Mouse (Mus musculus): ENCODE measurements at regions not wholly inside any gene's neighbourhood (a gene's known extent, or its start where the extent isn't known, plus 50 kb on each side); places are given as distances from the start of the nearest gene placed in this dataset.

GRCm38 (mm10) chr11:64800246-64801121 is 178.4 kb upstream of the Elac2 start:
- Histone ChIP-seq H3K27me3 (ENCODE audit: control insufficient read depth, insufficient read depth, low read length, poor library complexity, severe bottlenecking) (no peaks in the 10 kb centered on the region), H3K36me3 (ENCODE audit: control insufficient read depth, insufficient read depth, low read length, poor library complexity, severe bottlenecking) (no peaks in the 10 kb centered on the region)
- no peak for DNase-seq (ENCODE audit: low read depth, low spot score)

- Histone ChIP-seq H3K36me3 (ENCODE audit: control insufficient read depth, insufficient read depth, low read length, poor library complexity, severe bottlenecking) (no peaks in the 10 kb centered on the region), H3K27me3 (ENCODE audit: control insufficient read depth, insufficient read depth, low read length, poor library complexity, severe bottlenecking) (no peaks in the 10 kb centered on the region)
- no peak for DNase-seq (ENCODE audit: low read depth, low spot score)
Observed at GRCm38 (mm10) chr11:64801351-64801750, 177.5 kb upstream of the Elac2 start.

- no peak for DNase-seq (ENCODE audit: low read depth, low spot score)
- H3K27me3 ChIP-seq (ENCODE audit: control insufficient read depth, insufficient read depth, low read length, poor library complexity, severe bottlenecking) = no peaks in the 10 kb centered on the region
- H3K36me3 ChIP-seq (ENCODE audit: control insufficient read depth, insufficient read depth, low read length, poor library complexity, severe bottlenecking) = no peaks in the 10 kb centered on the region
Observed at GRCm38 (mm10) chr11:64805567-64805966, 173.3 kb upstream of the Elac2 start.

GRCm38 (mm10) chr11:64812408-64812807 is 166.4 kb upstream of the Elac2 start:
- DNase-seq (ENCODE audit: low read depth, low spot score) = no peak
- no peaks in the 10 kb centered on the region for H3K36me3 ChIP-seq (ENCODE audit: control insufficient read depth, insufficient read depth, low read length, poor library complexity, severe bottlenecking)
- no peaks in the 10 kb centered on the region for H3K27me3 ChIP-seq (ENCODE audit: control insufficient read depth, insufficient read depth, low read length, poor library complexity, severe bottlenecking)

GRCm38 (mm10) chr11:64829429-64829828 is 149.4 kb upstream of the Elac2 start:
- no peaks in the 10 kb centered on the region for H3K36me3 ChIP-seq (ENCODE audit: control insufficient read depth, insufficient read depth, low read length, poor library complexity, severe bottlenecking)
- no peaks in the 10 kb centered on the region for H3K27me3 ChIP-seq (ENCODE audit: control insufficient read depth, insufficient read depth, low read length, poor library complexity, severe bottlenecking)
- no peak for DNase-seq (ENCODE audit: low read depth, low spot score)

GRCm38 (mm10) chr11:64832453-64832852 is 146.4 kb upstream of the Elac2 start:
- no peaks in the 10 kb centered on the region for H3K36me3 ChIP-seq (ENCODE audit: control insufficient read depth, insufficient read depth, low read length, poor library complexity, severe bottlenecking)

GRCm38 (mm10) chr11:64833786-64834185 is 145.1 kb upstream of the Elac2 start:
- no peak for DNase-seq (ENCODE audit: low read depth, low spot score)
- Histone ChIP-seq H3K27me3 (ENCODE audit: control insufficient read depth, insufficient read depth, low read length, poor library complexity, severe bottlenecking) (no peaks in the 10 kb centered on the region), H3K36me3 (ENCODE audit: control insufficient read depth, insufficient read depth, low read length, poor library complexity, severe bottlenecking) (no peaks in the 10 kb centered on the region)

More at GRCm38 (mm10) chr11:64832453-64832852, 146.4 kb upstream of the Elac2 start:
- H3K27me3 ChIP-seq (ENCODE audit: control insufficient read depth, insufficient read depth, low read length, poor library complexity, severe bottlenecking) = no peaks in the 10 kb centered on the region
- DNase-seq (ENCODE audit: low read depth, low spot score) = no peak

GRCm38 (mm10) chr11:64836771-64837170 is 142.1 kb upstream of the Elac2 start:
- DNase-seq (ENCODE audit: low read depth, low spot score) = no peak
- Histone ChIP-seq H3K36me3 (ENCODE audit: control insufficient read depth, insufficient read depth, low read length, poor library complexity, severe bottlenecking) (no peaks in the 10 kb centered on the region), H3K27me3 (ENCODE audit: control insufficient read depth, insufficient read depth, low read length, poor library complexity, severe bottlenecking) (no peaks in the 10 kb centered on the region)

GRCm38 (mm10) chr11:64841092-64841491 is 137.7 kb upstream of the Elac2 start:
- H3K36me3 ChIP-seq (ENCODE audit: control insufficient read depth, insufficient read depth, low read length, poor library complexity, severe bottlenecking) = no peaks in the 10 kb centered on the region
- DNase-seq (ENCODE audit: low read depth, low spot score) = no peak
- H3K27me3 ChIP-seq (ENCODE audit: control insufficient read depth, insufficient read depth, low read length, poor library complexity, severe bottlenecking) = no peaks in the 10 kb centered on the region

GRCm38 (mm10) chr11:64842775-64843530 is 135.9 kb upstream of the Elac2 start:
- no peak for DNase-seq (ENCODE audit: low read depth, low spot score)
- H3K36me3 ChIP-seq (ENCODE audit: control insufficient read depth, insufficient read depth, low read length, poor library complexity, severe bottlenecking) = no peaks in the 10 kb centered on the region
- no peaks in the 10 kb centered on the region for H3K27me3 ChIP-seq (ENCODE audit: control insufficient read depth, insufficient read depth, low read length, poor library complexity, severe bottlenecking)

GRCm38 (mm10) chr11:64846577-64847147 is 132.2 kb upstream of the Elac2 start:
- no peak for DNase-seq (ENCODE audit: low read depth, low spot score)
- H3K36me3 ChIP-seq (ENCODE audit: control insufficient read depth, insufficient read depth, low read length, poor library complexity, severe bottlenecking) = no peaks in the 10 kb centered on the region
- H3K27me3 ChIP-seq (ENCODE audit: control insufficient read depth, insufficient read depth, low read length, poor library complexity, severe bottlenecking) = no peaks in the 10 kb centered on the region

GRCm38 (mm10) chr11:64859636-64860035 is 119.2 kb upstream of the Elac2 start:
- no peak for DNase-seq (ENCODE audit: low read depth, low spot score)
- Histone ChIP-seq H3K27me3 (ENCODE audit: control insufficient read depth, insufficient read depth, low read length, poor library complexity, severe bottlenecking) (no peaks in the 10 kb centered on the region), H3K36me3 (ENCODE audit: control insufficient read depth, insufficient read depth, low read length, poor library complexity, severe bottlenecking) (no peaks in the 10 kb centered on the region)

GRCm38 (mm10) chr11:64880674-64881073 is 98.2 kb upstream of the Elac2 start:
- DNase-seq (ENCODE audit: low read depth, low spot score) = no peak
- Histone ChIP-seq H3K27me3 (ENCODE audit: control insufficient read depth, insufficient read depth, low read length, poor library complexity, severe bottlenecking) (no peaks in the 10 kb centered on the region), H3K36me3 (ENCODE audit: control insufficient read depth, insufficient read depth, low read length, poor library complexity, severe bottlenecking) (no peaks in the 10 kb centered on the region)

GRCm38 (mm10) chr11:64884518-64884917 is 94.3 kb upstream of the Elac2 start:
- Histone ChIP-seq H3K36me3 (ENCODE audit: control insufficient read depth, insufficient read depth, low read length, poor library complexity, severe bottlenecking) (no peaks in the 10 kb centered on the region), H3K27me3 (ENCODE audit: control insufficient read depth, insufficient read depth, low read length, poor library complexity, severe bottlenecking) (no peaks in the 10 kb centered on the region)
- DNase-seq (ENCODE audit: low read depth, low spot score) = no peak
